ENCODE assay signal across 11 mouse cellular contexts in genomic region chr11:77349698-77350097, GRCm38 (mm10).
A peak's percentile ranks its signal among the peaks of the same experiment; 100 is the strongest.
DNase-seq lines count a peak whose midpoint lies in the region; ATAC-seq and TF ChIP-seq lines count a peak whose summit lies in the region.
"Had no signal": no experiment of that assay in that cellular context is flagged by ENCODE, and none has a peak within 500 bp of the region (broad histone marks: within the 10 kb centered on the region; RNA-seq: fewer than 3 reads in every experiment).

No protein-coding gene starts in this region.

- peak overlapping the region; percentile 75 for H3K9ac ChIP-seq in heart, adult 2 months (ENCODE audit: low read depth, low read length)
- H3K9ac ChIP-seq in lung, embryonic 14.5 days, result no peak overlapping the region
- no peak overlapping the region for H3K9ac ChIP-seq in limb, embryonic 13.5 days
- H3K9ac ChIP-seq in stomach, embryonic 14.5 days (replicated peaks; ENCODE audit: low read depth, low read length), result no peak overlapping the region
- H3K9ac ChIP-seq: midbrain, embryonic 12.5 days; neural tube, embryonic 13.5 days had no signal

- no peaks in the 10 kb centered on the region; the same call in 1 of the 2 replicates for H3K79me2 ChIP-seq in heart, adult 2 months (replicated peaks; ENCODE audit: control insufficient read depth, insufficient read depth, low read length)

- no peaks in the 10 kb centered on the region for H3K9me3 ChIP-seq in lung, embryonic 14.5 days (ENCODE audit: low read depth, low read length)
- H3K9me3 ChIP-seq in limb, embryonic 13.5 days, result no peaks in the 10 kb centered on the region
- no peaks in the 10 kb centered on the region for H3K9me3 ChIP-seq in stomach, embryonic 14.5 days (ENCODE audit: control insufficient read depth, low read depth, low read length)
- H3K9me3 ChIP-seq: midbrain, embryonic 12.5 days; neural tube, embryonic 13.5 days had no signal

- peak overlapping the region; percentile 95 for H3K27ac ChIP-seq in heart, adult 2 months
- H3K27ac ChIP-seq in lung, embryonic 14.5 days (ENCODE audit: low read depth), result no peak overlapping the region
- H3K27ac ChIP-seq in limb, embryonic 13.5 days, result no peak overlapping the region
- no peak overlapping the region for H3K27ac ChIP-seq in stomach, embryonic 14.5 days (ENCODE audit: low read length)
- H3K27ac ChIP-seq: midbrain, embryonic 12.5 days; neural tube, embryonic 13.5 days had no signal

- 12% methylated on average over 2 of the region's 2 CpGs for WGBS in heart, adult 2 months
- WGBS in lung, embryonic 14.5 days, result 77% methylated on average over 2 of the region's 2 CpGs
- WGBS in limb, embryonic 13.5 days, result 75% methylated on average over 2 of the region's 2 CpGs
- WGBS in stomach, embryonic 14.5 days, result 82% methylated on average over 2 of the region's 2 CpGs

- peaks cover 8% of the 10 kb centered on the region for H3K4me1 ChIP-seq in heart, adult 2 months (ENCODE audit: control insufficient read depth, insufficient read depth, low read length)
- H3K4me1 ChIP-seq in lung, embryonic 14.5 days (ENCODE audit: insufficient read depth), result no peaks in the 10 kb centered on the region
- peaks cover 9% of the 10 kb centered on the region; the same call in 1 of the 2 replicates for H3K4me1 ChIP-seq in limb, embryonic 13.5 days
- no peaks in the 10 kb centered on the region for H3K4me1 ChIP-seq in stomach, embryonic 14.5 days (ENCODE audit: control insufficient read depth, insufficient read depth, low read length)

- no peaks in the 10 kb centered on the region for H3K27me3 ChIP-seq in heart, adult 2 months (ENCODE audit: control insufficient read depth, insufficient read depth, low read length)
- H3K27me3 ChIP-seq in lung, embryonic 14.5 days (ENCODE audit: insufficient read depth, low read length), result no peaks in the 10 kb centered on the region
- no peaks in the 10 kb centered on the region for H3K27me3 ChIP-seq in limb, embryonic 13.5 days
- H3K27me3 ChIP-seq in stomach, embryonic 14.5 days (ENCODE audit: control insufficient read depth, insufficient read depth, low read length), result no peaks in the 10 kb centered on the region

- ATAC-seq in lung, embryonic 14.5 days (ENCODE audit: insufficient read depth), result no peak
- no peak for ATAC-seq in limb, embryonic 13.5 days (ENCODE audit: low FRiP score, low read depth)
- no peak for ATAC-seq in stomach, embryonic 14.5 days (ENCODE audit: insufficient number of reproducible peaks, insufficient read depth, low FRiP score, low read depth)
- ATAC-seq in megakaryocyte progenitor cell, adult 5-6 weeks (replicated peaks; ENCODE audit: poor library complexity), result no peak

- no peak for TF ChIP-seq CTCF in heart, adult 2 months (IDR thresholded peaks at IDR 0.05)
- TF ChIP-seq CTCF in lung, embryonic 14.5 days (IDR thresholded peaks at IDR 0.05; ENCODE audit: low read depth), result no peak

- intact Hi-C loops in heart, adult 2 months (cut with DNase I), result loop anchor here (2.0 kb wide), 2 partner anchors 37 to 97 kb away; no protein-coding TSS in a partner anchor

- peak overlapping the region; percentile 83 for H3K4me2 ChIP-seq in lung, embryonic 14.5 days
- H3K4me2 ChIP-seq in limb, embryonic 13.5 days (replicated peaks), result peak overlapping the region; percentile 84
- H3K4me2 ChIP-seq in stomach, embryonic 14.5 days (replicated peaks; ENCODE audit: low read depth, low read length), result peak overlapping the region; percentile 60; the same call in 1 of the 2 replicates

- TF ChIP-seq EP300 in heart, adult 2 months (IDR thresholded peaks at IDR 0.05; ENCODE audit: insufficient read depth, low read depth, low read length), result no peak

- no peak for DNase-seq in heart, adult 2 months
- no peak for DNase-seq in heart, adult 8-10 months (ENCODE audit: low spot score)
- no peak for DNase-seq in lung, embryonic 14.5 days
- DNase-seq in lung, postnatal 25 days (ENCODE audit: low spot score), result no peak
- no peak for DNase-seq in frontal cortex, postnatal 25 days (ENCODE audit: low spot score in 2 of 2)
- DNase-seq: cerebellum, postnatal 36 days had no signal

- TF ChIP-seq POLR2A in heart, adult 2 months (IDR thresholded peaks at IDR 0.05; ENCODE audit: insufficient read depth, low read depth, low read length), result no peak

- H3K36me3 ChIP-seq in heart, adult 2 months (ENCODE audit: control insufficient read depth, insufficient read depth, low read length), result peaks cover 22% of the 10 kb centered on the region
- H3K36me3 ChIP-seq in lung, embryonic 14.5 days (ENCODE audit: insufficient read depth), result no peaks in the 10 kb centered on the region
- no peaks in the 10 kb centered on the region for H3K36me3 ChIP-seq in limb, embryonic 13.5 days
- no peaks in the 10 kb centered on the region for H3K36me3 ChIP-seq in stomach, embryonic 14.5 days (ENCODE audit: control insufficient read depth, insufficient read depth, low read length)
- H3K36me3 ChIP-seq: midbrain, embryonic 12.5 days; neural tube, embryonic 13.5 days had no signal

- peak overlapping the region; percentile 79 for H3K4me3 ChIP-seq in heart, adult 2 months
- peak overlapping the region; percentile 63; the same call in 1 of the 2 replicates for H3K4me3 ChIP-seq in lung, embryonic 14.5 days (ENCODE audit: low read depth, low read length)
- no peak overlapping the region for H3K4me3 ChIP-seq in limb, embryonic 13.5 days
- no peak overlapping the region for H3K4me3 ChIP-seq in stomach, embryonic 14.5 days (ENCODE audit: low read depth, low read length)

Comparison
In these comparisons a context has a peak if more than half of its experiments do, and no peak if none do; other contexts are left out.
1. H3K4me3 ChIP-seq: peak in heart, adult 2 months (single experiment) and lung, embryonic 14.5 days (single experiment); none in limb, embryonic 13.5 days (single experiment) and stomach, embryonic 14.5 days (single experiment).
2. Peak in every context shown above with its lines, with median percentiles within 50 percentile points of each other: H3K4me2 ChIP-seq.